Mouse (Mus musculus) thymus, adult 2 months (tissue): Measurements from ENCODE around the gene Baz1b. TPM values are rescaled to one million over a fixed set of nuclear protein-coding genes. Genes with fewer than 3 reads are reported as not detected.

Source experiments
- DNase-seq: peaks from one replicate; pipeline ENCODE4 v3.0.0; 2021
- H3K27ac ChIP-seq: fragments of 200-500 bp; 2 replicates; pipeline ENCODE4 v1.5.1; 2012; ENCODE audit warnings: low read length, control low read depth; ENCODE audit not compliant: control insufficient read depth, insufficient read depth
- H3K27me3 ChIP-seq: fragments of 200-500 bp; 2 replicates; pipeline ENCODE4 v1.6.1; 2012; ENCODE audit warnings: mild to moderate bottlenecking, low read length, moderate library complexity, mixed read lengths; ENCODE audit not compliant: control insufficient read depth, insufficient read depth
- H3K36me3 ChIP-seq: fragments of 200-500 bp; 2 replicates; pipeline ENCODE4 v1.6.1; 2012; ENCODE audit warnings: mild to moderate bottlenecking, low read length, moderate library complexity; ENCODE audit not compliant: control insufficient read depth, insufficient read depth
- H3K4me1 ChIP-seq: fragments of 200-500 bp; replicated peaks from 2 replicates; pipeline ENCODE4 v1.6.1; 2012; ENCODE audit warnings: low read length; ENCODE audit not compliant: control insufficient read depth, insufficient read depth
- H3K4me3 ChIP-seq: fragments of 200-500 bp; 2 replicates; pipeline ENCODE4 v1.5.1; 2012; ENCODE audit warnings: mild to moderate bottlenecking, low read length, control low read depth, moderate library complexity; ENCODE audit not compliant: control insufficient read depth, insufficient read depth
- CTCF ChIP-seq: fragments of 200-500 bp; IDR thresholded peaks from 2 replicates; pipeline ENCODE4 v1.5.1; 2012; ENCODE audit warnings: mild to moderate bottlenecking, control low read depth, low read length, moderate library complexity, borderline replicate concordance; ENCODE audit not compliant: control insufficient read depth, poor library complexity, insufficient read depth; ENCODE audit errors: extremely low read depth
- POLR2A ChIP-seq: fragments of 200-500 bp; IDR thresholded peaks from 2 replicates; pipeline ENCODE4 v1.6.1; 2012; ENCODE audit warnings: mild to moderate bottlenecking, low read length, control low read depth, moderate library complexity; ENCODE audit not compliant: control insufficient read depth, poor library complexity, insufficient read depth; ENCODE audit errors: extremely low read depth
- WGBS: fragments of 180-500 bp; shearing (Covaris S2); methylation state at CpG from one replicate; pipeline ENCODE4 v1.1.7; 2018; 5-methylcytosine and 5-hydroxymethylcytosine counted together
- polyA plus RNA-seq: library from polyadenylated mRNA; depleted of rRNA; stranded (reverse); fragments of >200 nt; gene quantifications from 2 replicates; pipeline ENCODE4 v1.2.3, GENCODE M21; 2012

The Baz1b gene
- polyA plus RNA-seq, 1 experiment: 56.1 TPM

DNA sequence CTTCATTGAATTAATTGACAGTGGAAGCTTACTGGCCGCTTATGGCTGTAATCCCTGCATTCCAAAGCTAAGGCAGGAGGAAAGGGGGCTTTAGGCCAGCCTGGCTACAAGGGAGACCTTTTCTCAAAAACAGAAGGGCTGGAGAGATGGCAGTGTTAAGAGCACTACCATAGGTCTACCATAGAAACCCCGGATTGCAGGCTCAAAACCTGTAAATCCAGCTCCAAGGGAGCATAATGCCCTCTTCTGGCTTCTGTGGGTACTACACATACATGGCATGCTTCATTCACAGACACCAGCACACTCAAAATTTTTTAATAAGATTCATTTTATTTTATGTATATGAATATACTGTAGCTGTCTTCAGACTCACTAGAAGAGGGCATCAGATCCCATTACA is 4.6 kb downstream of the Baz1b start:
- Histone ChIP-seq H3K4me3 (no peak overlapping the region), H3K4me1 (peaks cover 8% of the 10 kb centered on the region)

DNA sequence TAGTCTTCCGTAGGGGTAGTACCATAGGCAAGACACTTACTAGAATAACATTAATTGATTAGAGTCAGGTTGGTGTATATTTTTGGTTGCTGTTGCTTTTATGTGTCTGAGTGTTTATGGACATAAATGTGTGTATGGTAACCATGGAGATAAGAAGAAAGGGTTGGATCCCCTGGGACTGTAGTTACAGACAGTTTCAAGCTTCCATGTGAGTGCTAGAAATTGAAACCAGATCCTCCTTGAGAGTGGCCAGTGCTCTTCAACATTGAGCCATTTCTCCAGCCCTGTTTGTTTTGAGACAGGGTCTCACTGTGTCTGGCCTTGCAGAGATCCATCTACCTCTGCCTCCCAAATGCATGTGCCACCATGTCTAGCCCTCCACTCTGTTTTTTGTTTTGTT is 5.4 kb downstream of the Baz1b start:
- 100% methylated on average over 1 of the region's 1 CpGs for WGBS
- no peak for TF ChIP-seq CTCF
- no peak for TF ChIP-seq POLR2A
- peaks cover 8% of the 10 kb centered on the region; the same call in 1 of the 2 replicates for H3K36me3 ChIP-seq
- peaks cover 8% of the 10 kb centered on the region for H3K4me1 ChIP-seq
- no peak overlapping the region for H3K4me3 ChIP-seq
- no peak overlapping the region for H3K27ac ChIP-seq
- no peak for DNase-seq
- H3K27me3 ChIP-seq: no peaks in the 10 kb centered on the region

More for the DNA sequence above, 4.6 kb downstream of the Baz1b start:
- Histone ChIP-seq H3K27me3 (no peaks in the 10 kb centered on the region), H3K27ac (no peak overlapping the region), H3K36me3 (peaks cover 5% of the 10 kb centered on the region; the same call in 1 of the 2 replicates)
- WGBS: 53% methylated on average over 2 of the region's 2 CpGs
- DNase-seq: peak; percentile 73
- TF ChIP-seq CTCF (no peak), POLR2A (no peak)

DNA sequence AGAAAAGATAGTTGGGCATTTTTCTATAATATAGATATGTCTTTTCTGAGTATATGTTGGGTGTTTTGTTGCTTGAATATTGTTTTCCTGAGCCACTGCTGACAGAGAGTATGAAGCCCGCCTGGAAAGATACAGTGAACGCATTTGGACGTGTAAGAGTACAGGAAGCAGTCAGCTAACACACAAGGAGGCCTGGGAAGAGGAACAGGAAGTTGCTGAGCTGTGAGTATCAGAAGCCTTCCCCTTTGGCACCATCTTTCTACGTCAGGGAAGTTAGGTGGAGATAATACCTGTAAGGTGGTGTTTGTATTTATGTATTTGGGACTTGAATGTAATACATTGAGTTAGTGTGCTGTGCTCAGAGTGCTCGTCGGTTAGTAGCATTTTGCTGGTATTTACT is 9.3 kb downstream of the Baz1b start:
- Histone ChIP-seq H3K27ac (no peak overlapping the region), H3K36me3 (peaks cover 43% of the 10 kb centered on the region)

DNA sequence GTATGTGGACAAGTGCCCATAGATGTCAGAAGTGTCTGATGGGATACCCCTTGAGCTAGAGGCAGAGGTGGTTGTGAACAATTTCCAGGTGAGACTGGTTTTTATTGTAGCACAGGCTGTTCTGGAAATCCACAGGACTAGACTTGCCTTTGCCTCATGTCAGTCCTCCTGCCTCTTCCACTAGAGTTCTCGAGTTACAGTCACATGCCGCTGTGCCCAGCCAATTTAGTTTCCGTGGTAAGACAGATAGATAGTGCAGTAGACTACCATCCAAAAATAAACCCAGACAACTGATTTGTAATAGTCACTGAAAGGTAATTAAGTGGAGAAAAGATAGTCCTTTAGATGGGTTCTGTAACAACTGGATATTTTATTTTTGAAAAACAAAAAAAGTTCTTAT is 15.7 kb downstream of the Baz1b start:
- H3K27me3 ChIP-seq: no peaks in the 10 kb centered on the region
- H3K36me3 ChIP-seq: peaks cover 80% of the 10 kb centered on the region
- no peak overlapping the region for H3K4me3 ChIP-seq
- TF ChIP-seq POLR2A: no peak
- no peak for TF ChIP-seq CTCF
- H3K27ac ChIP-seq: no peak overlapping the region
- DNase-seq: no peak
- no peaks in the 10 kb centered on the region for H3K4me1 ChIP-seq
- WGBS: 88% methylated on average over 3 of the region's 3 CpGs

More for the DNA sequence above, 9.3 kb downstream of the Baz1b start:
- no peak for DNase-seq
- no peak for TF ChIP-seq POLR2A
- no peak for TF ChIP-seq CTCF
- Histone ChIP-seq H3K27me3 (no peaks in the 10 kb centered on the region), H3K4me1 (no peaks in the 10 kb centered on the region), H3K4me3 (no peak overlapping the region)
- 59% methylated on average over 6 of the region's 6 CpGs for whole genome bisulfite sequencing

DNA sequence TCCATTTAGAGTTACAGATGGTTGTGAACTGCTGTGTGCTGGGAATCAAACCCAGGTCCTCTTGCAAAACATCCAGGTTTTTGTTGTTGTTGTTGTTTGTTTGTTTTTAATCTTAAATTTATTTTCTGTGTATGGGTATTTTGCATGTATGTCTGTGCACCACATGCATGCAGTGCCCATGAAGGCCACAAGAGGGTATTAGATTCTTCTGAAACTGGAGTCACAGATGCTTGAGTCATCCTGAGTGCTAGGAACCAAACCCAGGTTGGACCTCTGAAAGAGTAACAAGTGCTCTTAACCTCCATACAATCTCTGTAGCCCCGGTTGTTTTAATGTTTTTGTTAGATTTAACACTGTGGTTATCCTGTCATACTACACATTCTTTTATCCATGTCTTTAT is 21.1 kb downstream of the Baz1b start:
- no peak for TF ChIP-seq CTCF
- TF ChIP-seq POLR2A: no peak
- H3K27me3 ChIP-seq: no peaks in the 10 kb centered on the region
- no peak overlapping the region for H3K4me3 ChIP-seq
- H3K4me1 ChIP-seq: no peaks in the 10 kb centered on the region
- H3K27ac ChIP-seq: no peak overlapping the region
- WGBS: 100% methylated on average over 1 of the region's 1 CpGs
- peaks cover 92% of the 10 kb centered on the region for H3K36me3 ChIP-seq
- DNase-seq: no peak

DNA sequence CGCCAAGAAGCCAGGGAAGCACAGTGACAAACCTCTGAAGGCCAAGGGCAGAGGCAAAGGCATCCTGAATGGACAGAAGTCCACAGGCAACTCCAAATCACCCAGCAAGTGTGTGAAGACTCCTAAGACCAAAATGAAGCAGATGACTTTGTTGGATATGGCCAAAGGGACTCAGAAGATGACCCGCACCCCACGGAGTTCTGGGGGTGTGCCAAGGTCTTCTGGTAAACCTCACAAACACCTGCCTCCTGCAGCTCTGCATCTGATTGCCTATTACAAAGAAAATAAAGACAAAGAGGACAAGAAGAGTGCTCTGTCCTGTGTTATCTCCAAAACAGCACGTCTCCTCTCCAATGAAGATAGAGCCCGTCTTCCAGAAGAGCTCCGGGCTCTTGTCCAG is 29.8 kb downstream of the Baz1b start:
- peaks cover 95% of the 10 kb centered on the region for H3K36me3 ChIP-seq
- 97% methylated on average over 6 of the region's 6 CpGs for WGBS
- H3K4me1 ChIP-seq: no peaks in the 10 kb centered on the region
- TF ChIP-seq POLR2A (no peak), CTCF (no peak)
- no peaks in the 10 kb centered on the region for H3K27me3 ChIP-seq
- no peak overlapping the region for H3K27ac ChIP-seq
- DNase-seq: no peak
- no peak overlapping the region for H3K4me3 ChIP-seq

DNA sequence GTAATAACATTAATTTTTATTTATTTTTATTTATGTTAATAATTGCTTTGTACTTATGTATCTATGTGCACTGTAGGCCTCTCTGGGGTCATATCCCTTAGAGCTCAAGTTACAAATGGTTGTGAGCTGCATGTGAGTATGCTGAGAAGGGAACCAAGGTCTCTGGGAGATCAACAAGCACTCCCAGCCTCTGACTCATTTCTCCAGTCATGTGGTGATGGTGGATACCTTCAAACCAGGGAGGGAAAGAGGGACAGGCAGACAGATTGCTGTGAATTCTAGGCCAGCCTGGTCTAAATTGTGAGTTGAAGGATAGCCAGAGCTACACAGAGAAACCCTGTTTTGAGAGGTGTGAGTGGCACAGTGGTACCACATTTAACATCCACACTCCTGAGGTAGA is 33.9 kb downstream of the Baz1b start:
- Histone ChIP-seq H3K27me3 (no peaks in the 10 kb centered on the region), H3K4me1 (no peaks in the 10 kb centered on the region), H3K36me3 (peaks cover 93% of the 10 kb centered on the region), H3K4me3 (no peak overlapping the region), H3K27ac (no peak overlapping the region)
- no peak for TF ChIP-seq CTCF
- TF ChIP-seq POLR2A: no peak
- DNase-seq: no peak
